Mouse (Mus musculus) layer of hippocampus, adult 6 months (tissue): Measurements from ENCODE around the gene C1qtnf12. TPM values are rescaled to one million over a fixed set of nuclear protein-coding genes. Genes with fewer than 3 reads are reported as not detected.

ENCODE experiments used
- long read RNA-seq, 2 experiments: library from polyadenylated mRNA; unstranded; transcript quantifications; one replicate each; pipeline ENCODE4 v2.0.0; 2019 to 2020
- polyA plus RNA-seq: library from polyadenylated mRNA; unstranded; fragments of <200 nt; fragmentation: Nextera tagmentation; gene quantifications from 2 replicates; pipeline ENCODE4 v1.2.3, GENCODE M21; 2021

The C1qtnf12 gene
- polyA plus RNA-seq: 24.1 and 39.1 TPM in 2 replicates
- long read RNA-seq, experiment 1, transcript C1qtnf12-201 (8 exons, 1,315 nt): major isoform, 16 of 17 reads
- long read RNA-seq, experiment 1, partial matches to known transcripts: 0 of 17 reads
- long read RNA-seq, experiment 1, other reads (novel, unspliced or antisense): 1 of 17 reads
- long read RNA-seq, experiment 2, transcript C1qtnf12-201 (8 exons, 1,315 nt): major isoform, 20 of 31 reads
- long read RNA-seq, experiment 2, partial matches to known transcripts: 10 of 31 reads
- long read RNA-seq, experiment 2, other reads (novel, unspliced or antisense): 1 of 31 reads

GRCm38 (mm10) chr4:155962167-155962971, at the start of gene C1qtnf12:
TSS of gene C1qtnf12 (plus strand) at chr4:155962318.

DNA sequence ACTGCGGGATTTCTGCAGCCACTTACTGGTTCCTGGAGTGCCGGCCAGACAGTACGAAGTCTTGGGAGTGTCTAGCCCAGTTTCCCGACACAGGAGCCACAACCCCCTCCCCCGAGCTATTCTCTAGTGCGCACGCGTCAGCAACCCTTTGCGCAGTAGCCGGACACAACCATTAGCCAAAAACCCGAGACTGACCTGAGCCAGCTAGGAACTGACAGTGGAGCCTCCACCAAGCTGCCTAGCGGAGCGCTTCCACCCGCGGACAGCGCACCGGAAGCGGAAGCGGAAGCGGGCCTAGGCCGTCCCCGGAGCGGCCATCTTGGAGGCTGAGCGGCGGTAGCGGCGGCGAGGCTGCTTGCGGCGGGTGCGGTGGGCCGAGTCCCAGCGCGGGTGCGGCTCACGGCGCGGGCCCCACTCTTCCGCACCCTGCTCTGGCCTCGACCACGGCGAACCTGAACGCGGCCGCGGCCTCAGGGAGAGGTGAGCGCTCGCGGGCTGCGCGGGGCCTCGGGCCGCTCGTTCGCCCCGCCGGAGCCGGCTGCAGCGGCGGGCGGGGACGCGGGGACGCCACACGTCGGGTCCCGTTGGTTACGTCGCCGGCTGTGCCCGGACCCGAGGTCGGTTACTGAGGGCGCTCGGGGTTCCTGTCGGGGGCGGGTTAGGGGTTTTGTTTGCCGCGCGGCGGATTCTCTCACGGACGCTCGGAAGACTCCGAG, 18.4 kb upstream of the C1qtnf12 start, which contains the start of gene Ube2j2:
TSS of gene Ube2j2 (plus strand) at position 298 of the 716 bp plus-strand sequence.

GRCm38 (mm10) chr4:155992241-155992905, 30.3 kb downstream of the C1qtnf12 start, which contains the start of the genes B3galt6 and Sdf4:
TSS of gene B3galt6 (minus strand) at chr4:155992649.
TSS of gene Sdf4 (plus strand) at chr4:155992872.

DNA sequence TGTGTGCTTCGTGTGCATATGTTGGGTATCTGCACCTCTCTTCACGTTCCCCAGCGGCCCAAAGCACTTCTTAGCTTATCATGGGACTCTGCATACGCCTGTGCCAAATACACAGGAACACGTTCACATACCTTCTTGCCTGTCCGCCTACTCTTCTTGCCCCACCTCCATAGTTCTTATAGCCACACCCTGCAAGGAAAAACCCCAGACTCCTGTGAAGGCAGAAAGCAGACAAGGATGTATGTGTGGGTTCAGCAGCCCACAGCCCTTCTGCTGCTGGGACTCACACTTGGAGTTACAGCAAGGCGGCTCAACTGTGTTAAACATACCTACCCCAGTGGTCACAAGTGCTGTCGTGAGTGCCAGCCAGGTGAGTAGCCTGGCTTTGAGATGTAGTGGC, 51.5 kb downstream of the C1qtnf12 start, which contains the start of gene Tnfrsf4:
TSS of gene Tnfrsf4 (plus strand) at position 207 of the 400 bp plus-strand sequence.

Other genes with a start within 250 kb of the C1qtnf12 start
- gene Tmem240, start 227.5 kb upstream of the C1qtnf12 start, polyA plus RNA-seq: 2.4 and 2.9 TPM in 2 replicates
- gene Atad3a, start 201.2 kb upstream of the C1qtnf12 start, polyA plus RNA-seq: 28.5 and 32.9 TPM in 2 replicates
- 14.0 and 15.3 TPM in 2 replicates for gene Vwa1, start 187.6 kb upstream of the C1qtnf12 start, polyA plus RNA-seq
- 10.0 and 10.7 TPM in 2 replicates for gene Tmem88b, start 176.4 kb upstream of the C1qtnf12 start, polyA plus RNA-seq
- 0.19 TPM in 1 of 2 replicates, not detected in the other for gene Ankrd65, start 171.9 kb upstream of the C1qtnf12 start, polyA plus RNA-seq
- gene Mrpl20, start 159.4 kb upstream of the C1qtnf12 start, polyA plus RNA-seq: 367 and 368 TPM in 2 replicates
- gene Ccnl2, start 149.8 kb upstream of the C1qtnf12 start, polyA plus RNA-seq: 23.5 and 25.2 TPM in 2 replicates
- 269 and 273 TPM in 2 replicates for gene Aurkaip1, start 131.0 kb upstream of the C1qtnf12 start, polyA plus RNA-seq
- 6.7 and 11.4 TPM in 2 replicates for gene Mxra8, start 122.6 kb upstream of the C1qtnf12 start, polyA plus RNA-seq
- gene Dvl1, start 114.9 kb upstream of the C1qtnf12 start, polyA plus RNA-seq: 4.7 TPM in 2 replicates
- 0.05 and 0.08 TPM in 2 replicates for gene Tas1r3, start 99.0 kb upstream of the C1qtnf12 start, polyA plus RNA-seq
- gene Cptp, start 92.9 kb upstream of the C1qtnf12 start, polyA plus RNA-seq: 14.0 and 15.0 TPM in 2 replicates
- gene Ints11, start 92.8 kb upstream of the C1qtnf12 start, polyA plus RNA-seq: 35.4 and 38.5 TPM in 2 replicates
- 45.2 and 57.4 TPM in 2 replicates for gene Pusl1, start 70.5 kb upstream of the C1qtnf12 start, polyA plus RNA-seq
- 25.0 and 25.7 TPM in 2 replicates for gene Acap3, start 70.5 kb upstream of the C1qtnf12 start, polyA plus RNA-seq
- gene Ube2j2, start 18.5 kb upstream of the C1qtnf12 start, polyA plus RNA-seq: 39.1 and 45.7 TPM in 2 replicates
- 22.8 and 23.7 TPM in 2 replicates for gene B3galt6, start 30.3 kb downstream of the C1qtnf12 start, polyA plus RNA-seq
- 149 and 160 TPM in 2 replicates for gene Sdf4, start 30.6 kb downstream of the C1qtnf12 start, polyA plus RNA-seq
- gene Tnfrsf4, start 51.5 kb downstream of the C1qtnf12 start, polyA plus RNA-seq: not detected in 2 replicates
- 0.21 and 0.23 TPM in 2 replicates for gene Tnfrsf18, start 63.8 kb downstream of the C1qtnf12 start, polyA plus RNA-seq
- 0.19 and 0.30 TPM in 2 replicates for gene Ttll10, start 97.1 kb downstream of the C1qtnf12 start, polyA plus RNA-seq
- 5.7 and 6.6 TPM in 2 replicates for gene 9430015G10Rik, start 147.7 kb downstream of the C1qtnf12 start, polyA plus RNA-seq
- 0.08 TPM in 1 of 2 replicates, not detected in the other for gene Rnf223, start 168.2 kb downstream of the C1qtnf12 start, polyA plus RNA-seq
- 11.2 and 12.8 TPM in 2 replicates for gene Agrn, start 235.2 kb downstream of the C1qtnf12 start, polyA plus RNA-seq
- 0.65 and 1.7 TPM in 2 replicates for gene Isg15, start 238.5 kb downstream of the C1qtnf12 start, polyA plus RNA-seq
- gene AW011738, start 241.0 kb downstream of the C1qtnf12 start, polyA plus RNA-seq: 0.93 and 1.3 TPM in 2 replicates